Mouse (Mus musculus) forebrain, embryonic 11.5 days (tissue): Measurements from ENCODE around the gene Usf2. TPM values are rescaled to one million over a fixed set of nuclear protein-coding genes. Genes with fewer than 3 reads are reported as not detected.
"Not testable (repeated sequence)": the region's sequence is repeated elsewhere in the genome, so short reads cannot be mapped to it uniquely, and the experiment has no call there.

Source experiments
- ATAC-seq: fragments of 200-750 bp; cut with Nextera tagmentation; replicated peaks from 2 replicates; pipeline ENCODE4 v1.8.0; 2017; ENCODE audit warnings: moderate TSS enrichment; ENCODE audit not compliant: low FRiP score
- DNase-seq: peaks from one replicate; pipeline ENCODE4 v3.0.0-alpha.2; 2017; ENCODE audit warnings: low spot score
- H3K27ac ChIP-seq: fragments of 300-500 bp; sonication (generic); 2 replicates; pipeline ENCODE4 v1.5.1; 2014; ENCODE audit warnings: low read depth, low read length
- H3K27me3 ChIP-seq: fragments of 300-500 bp; sonication (generic); 2 replicates; pipeline ENCODE4 v1.6.1; 2014; ENCODE audit warnings: mild to moderate bottlenecking, low read length, mixed read lengths; ENCODE audit not compliant: control insufficient read depth, insufficient read depth
- H3K36me3 ChIP-seq: fragments of 300-500 bp; sonication (generic); 2 replicates; pipeline ENCODE4 v1.6.1; 2014; ENCODE audit warnings: mild to moderate bottlenecking, low read length, moderate library complexity, mixed read lengths; ENCODE audit not compliant: control insufficient read depth, insufficient read depth
- H3K4me1 ChIP-seq: fragments of 300-500 bp; sonication (generic); replicated peaks from 2 replicates; pipeline ENCODE4 v1.6.1; 2014; ENCODE audit warnings: low read length, mixed read lengths; ENCODE audit not compliant: control insufficient read depth, insufficient read depth
- H3K4me2 ChIP-seq: fragments of 300-500 bp; sonication (generic); 2 replicates; pipeline ENCODE4 v1.6.1; 2014; ENCODE audit warnings: low read depth, mild to moderate bottlenecking, low read length, moderate library complexity, mixed read lengths; ENCODE audit not compliant: severe bottlenecking
- H3K4me3 ChIP-seq: fragments of 300-500 bp; sonication (generic); 2 replicates; pipeline ENCODE4 v1.5.1; 2014; ENCODE audit warnings: low read depth, low read length
- H3K9ac ChIP-seq: fragments of 300-500 bp; sonication (generic); 2 replicates; pipeline ENCODE4 v1.6.1; 2014; ENCODE audit warnings: low read length
- H3K9me3 ChIP-seq: fragments of 300-500 bp; sonication (generic); 2 replicates; pipeline ENCODE4 v1.6.1; 2016; ENCODE audit warnings: low read length, mixed read lengths; ENCODE audit not compliant: control insufficient read depth
- WGBS: fragments of 180-500 bp; shearing (Covaris S2); extraction: QIAGEN DNeasy Blood & Tissue Kit; methylation state at CpG from one replicate; pipeline ENCODE4 v1.1.7; 2014; 5-methylcytosine and 5-hydroxymethylcytosine counted together
- polyA plus RNA-seq: library from polyadenylated mRNA; unstranded; fragments of >200 nt; fragmentation: Nextera tagmentation; extraction: Ambion mirVana; gene quantifications from 2 replicates; pipeline ENCODE4 v1.2.1, GENCODE M21; 2014

Gene Usf2
- polyA plus RNA-seq, 1 experiment from 2014 or later, result 29.3 TPM

DNA sequence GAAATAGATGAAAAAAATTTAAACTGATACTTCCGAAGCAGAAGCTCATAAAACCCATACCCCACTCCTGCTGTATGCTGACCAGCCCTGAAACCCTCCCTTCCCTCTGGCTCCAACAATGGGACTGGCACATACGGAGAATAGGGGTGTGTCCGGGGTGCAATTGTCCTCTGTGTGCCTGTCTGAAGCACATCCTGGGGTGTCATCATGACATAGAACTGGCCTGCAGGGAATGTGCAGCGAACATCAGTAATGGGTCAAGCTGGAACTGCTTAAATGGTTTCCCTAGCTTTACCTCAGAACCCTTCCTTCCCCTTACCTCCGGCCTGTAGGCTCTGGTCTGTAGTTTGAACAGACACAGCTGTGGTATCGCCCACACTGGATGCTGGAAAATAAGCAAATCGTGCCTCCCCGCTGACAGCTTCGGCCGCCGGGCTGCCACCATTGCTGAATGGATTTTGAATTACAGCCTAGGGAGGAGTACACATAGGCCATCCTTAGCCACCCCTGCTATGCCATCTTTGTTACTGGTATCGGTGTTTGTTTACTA is 1.6 kb downstream of the Usf2 start:
- no peaks in the 10 kb centered on the region for H3K27me3 ChIP-seq
- no peak overlapping the region for H3K27ac ChIP-seq
- 90% methylated on average over 12 of the region's 12 CpGs for WGBS
- H3K4me1 ChIP-seq, result peaks cover 10% of the 10 kb centered on the region
- ATAC-seq, result no peak
- H3K9me3 ChIP-seq, result no peaks in the 10 kb centered on the region
- no peak overlapping the region; the same call in 1 of the 2 replicates for H3K9ac ChIP-seq
- H3K4me3 ChIP-seq, result peak overlapping the region; percentile 95
- DNase-seq, result no peak
- peak overlapping the region; percentile 90 for H3K4me2 ChIP-seq
- H3K36me3 ChIP-seq, result peaks cover 10% of the 10 kb centered on the region

DNA sequence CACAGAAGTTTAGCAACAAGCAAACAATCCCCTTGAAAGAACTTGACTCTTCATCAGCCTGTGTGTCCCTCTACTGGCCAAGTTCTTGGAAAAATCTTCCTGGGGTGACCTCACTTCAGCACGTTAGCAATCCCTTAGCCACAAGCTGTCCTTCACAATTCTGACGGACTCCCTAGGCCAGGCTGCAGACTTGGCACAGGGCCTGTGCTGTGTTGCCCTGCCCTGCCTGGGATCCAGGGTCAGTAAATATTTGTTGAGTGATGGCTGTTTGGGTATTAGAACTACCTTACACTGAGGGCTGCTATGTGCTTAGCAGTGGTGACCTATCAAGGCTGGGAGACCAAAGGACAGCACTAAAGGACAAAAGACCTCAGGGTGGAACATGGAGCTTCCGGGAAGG is 2.6 kb downstream of the Usf2 start:
- Histone ChIP-seq H3K9me3 (no peaks in the 10 kb centered on the region), H3K27ac (no peak overlapping the region), H3K36me3 (peaks cover 10% of the 10 kb centered on the region), H3K27me3 (no peaks in the 10 kb centered on the region), H3K4me3 (no peak overlapping the region), H3K4me2 (no peak overlapping the region), H3K9ac (no peak overlapping the region), H3K4me1 (peaks cover 10% of the 10 kb centered on the region)
- DNase-seq, result no peak
- ATAC-seq, result no peak
- WGBS, result 92% methylated on average over 3 of the region's 3 CpGs

DNA sequence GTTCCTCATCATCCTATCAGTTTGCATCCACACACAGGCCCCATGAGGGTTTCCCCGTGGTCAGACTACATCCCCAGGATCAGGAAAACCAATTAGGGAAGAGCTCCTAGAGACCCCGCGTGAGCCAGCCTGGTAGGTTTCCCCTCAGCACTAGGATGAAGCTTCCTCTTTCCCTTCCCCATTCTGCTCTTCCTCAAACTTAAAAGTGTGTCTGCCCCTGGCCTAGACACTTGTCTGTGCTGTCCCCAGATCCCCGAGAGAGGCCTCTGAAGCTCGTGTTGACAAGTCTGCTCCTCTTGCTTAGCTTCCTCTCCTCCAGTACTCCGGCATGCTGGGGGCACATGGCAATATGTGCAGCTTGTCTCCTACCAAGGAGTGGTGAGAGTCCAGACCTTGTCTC is 3.1 kb downstream of the Usf2 start:
- peaks cover 10% of the 10 kb centered on the region for H3K36me3 ChIP-seq
- no peak for DNase-seq

DNA sequence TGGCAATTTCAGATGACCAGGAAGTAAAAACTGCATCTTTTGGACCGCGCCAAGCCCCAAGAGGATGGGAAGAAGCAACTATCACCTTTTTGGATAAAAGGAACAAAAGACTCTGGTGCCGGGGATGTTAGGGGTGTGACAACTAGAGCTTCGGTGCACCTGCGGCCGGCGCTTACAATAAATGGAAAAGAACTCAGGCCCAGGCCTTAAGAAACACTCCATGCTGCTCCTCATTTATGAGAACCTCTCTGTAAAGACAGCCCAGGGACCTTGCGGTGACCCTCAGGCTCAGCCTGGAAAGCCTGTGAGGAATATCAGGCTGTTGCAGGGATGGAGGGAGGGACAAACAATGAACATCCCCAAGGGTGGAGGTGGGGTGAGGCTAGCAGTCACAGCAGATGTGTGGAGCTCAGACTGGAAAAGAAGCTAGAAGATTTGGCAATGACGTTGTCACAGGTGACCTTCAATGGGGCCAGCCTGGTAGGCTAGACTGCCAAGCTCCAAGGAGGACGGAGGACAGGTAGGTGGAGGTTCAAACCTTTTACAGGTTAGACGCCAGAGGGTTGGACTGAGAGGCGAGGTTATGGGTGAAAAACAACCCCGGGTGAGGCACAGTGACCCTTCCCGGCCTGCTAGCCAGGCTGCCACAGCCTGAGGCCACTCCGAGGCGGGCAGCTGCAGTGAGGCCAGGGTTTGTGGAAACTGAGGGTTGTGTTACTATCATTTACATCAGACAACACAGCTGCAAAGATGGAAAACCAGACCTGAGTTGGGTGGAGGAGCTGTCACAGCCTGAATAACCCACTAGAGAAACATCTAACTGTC is 4.0 kb downstream of the Usf2 start:
- ATAC-seq (no peak), DNase-seq (no peak)
- Histone ChIP-seq H3K4me1 (peaks cover 7% of the 10 kb centered on the region; the same call in 1 of the 2 replicates), H3K9me3 (no peaks in the 10 kb centered on the region), H3K9ac (no peak overlapping the region), H3K27me3 (no peaks in the 10 kb centered on the region), H3K27ac (no peak overlapping the region), H3K36me3 (peaks cover 10% of the 10 kb centered on the region), H3K4me3 (no peak overlapping the region), H3K4me2 (no peak overlapping the region)
- WGBS, result 91% methylated on average over 16 of the region's 16 CpGs

More for the DNA sequence above, 3.1 kb downstream of the Usf2 start:
- Histone ChIP-seq H3K4me2 (no peak overlapping the region), H3K4me3 (no peak overlapping the region), H3K9ac (no peak overlapping the region), H3K9me3 (no peaks in the 10 kb centered on the region), H3K4me1 (peaks cover 10% of the 10 kb centered on the region), H3K27me3 (no peaks in the 10 kb centered on the region), H3K27ac (no peak overlapping the region)
- no peak for ATAC-seq
- 88% methylated on average over 6 of the region's 6 CpGs for WGBS

DNA sequence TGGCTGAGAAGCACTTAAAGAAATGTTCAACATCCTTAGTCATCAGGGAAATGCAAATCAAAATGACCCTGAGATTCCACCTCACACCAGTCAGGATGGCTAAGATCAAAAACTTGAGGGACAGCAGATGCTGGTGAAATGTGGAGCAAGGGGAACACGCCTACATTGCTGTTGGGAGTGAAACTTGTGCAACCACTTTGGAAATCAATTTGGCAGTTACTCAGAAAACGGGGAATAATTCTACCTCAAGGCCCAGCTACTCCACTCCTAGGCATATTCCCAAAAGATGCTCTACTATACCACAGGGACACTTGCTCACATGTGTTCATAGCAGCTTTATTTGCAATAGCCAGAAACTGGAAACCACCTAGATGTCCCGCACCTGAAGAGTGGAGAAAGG is 6.7 kb downstream of the Usf2 start:
- H3K9me3 ChIP-seq, H3K9ac ChIP-seq, DNase-seq, ATAC-seq, H3K27me3 ChIP-seq, H3K4me1 ChIP-seq, H3K4me2 ChIP-seq, H3K27ac ChIP-seq, H3K4me3 ChIP-seq: not testable (repeated sequence)
- peaks cover 10% of the 10 kb centered on the region for H3K36me3 ChIP-seq
- WGBS, result 88% methylated on average over 3 of the region's 3 CpGs

DNA sequence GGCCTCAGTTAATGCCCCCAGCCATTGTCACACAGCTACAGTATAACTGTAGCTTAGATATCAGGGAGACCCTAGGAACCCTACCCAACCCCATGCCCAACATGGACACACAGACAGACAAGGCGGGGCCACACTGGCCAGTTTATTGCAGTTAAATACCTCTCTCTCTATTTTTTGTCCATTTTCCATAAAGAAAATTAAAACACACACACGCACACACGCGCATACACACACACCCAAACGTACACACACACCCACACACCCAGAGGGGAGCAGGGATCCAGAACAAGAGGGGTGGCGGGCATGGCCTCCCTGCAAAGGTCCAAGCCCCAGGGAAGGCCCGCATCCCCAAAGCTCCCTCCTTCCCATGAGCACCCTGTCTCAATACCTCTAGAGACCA is 10.7 kb downstream of the Usf2 start:
- ATAC-seq, result no peak
- H3K27ac ChIP-seq, result no peak overlapping the region
- no peak for DNase-seq
- H3K27me3 ChIP-seq, result no peaks in the 10 kb centered on the region
- no peaks in the 10 kb centered on the region for H3K9me3 ChIP-seq
- H3K36me3 ChIP-seq, result no peaks in the 10 kb centered on the region; the same call in 1 of the 2 replicates
- no peaks in the 10 kb centered on the region for H3K4me1 ChIP-seq
- no peak overlapping the region for H3K4me2 ChIP-seq
- H3K4me3 ChIP-seq, result no peak overlapping the region
- H3K9ac ChIP-seq, result no peak overlapping the region
- 92% methylated on average over 7 of the region's 7 CpGs for WGBS

DNA sequence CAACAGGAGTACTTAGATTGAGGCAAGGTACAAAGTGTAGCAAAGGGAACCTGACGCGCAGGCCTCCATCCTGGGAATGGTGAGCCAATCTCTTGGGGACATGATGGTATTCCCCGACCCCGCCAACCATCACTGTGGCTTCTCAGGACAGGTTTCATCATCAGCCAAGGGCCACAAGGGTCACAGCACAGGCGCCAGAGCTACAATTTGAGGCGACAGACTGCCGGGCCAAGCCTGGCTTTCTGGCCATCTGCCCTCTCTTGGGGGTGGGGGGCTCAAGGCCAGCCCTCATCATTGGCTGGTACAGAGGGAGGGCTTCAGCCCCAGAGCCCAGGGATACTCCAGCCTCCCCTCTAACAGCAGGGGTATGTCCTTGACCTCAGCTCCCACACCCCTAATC is 11.1 kb downstream of the Usf2 start:
- 89% methylated on average over 7 of the region's 7 CpGs for WGBS
- not testable (repeated sequence) for H3K36me3 ChIP-seq, H3K27me3 ChIP-seq, DNase-seq, ATAC-seq, H3K4me1 ChIP-seq, H3K9me3 ChIP-seq, H3K27ac ChIP-seq, H3K4me2 ChIP-seq, H3K9ac ChIP-seq, H3K4me3 ChIP-seq

DNA sequence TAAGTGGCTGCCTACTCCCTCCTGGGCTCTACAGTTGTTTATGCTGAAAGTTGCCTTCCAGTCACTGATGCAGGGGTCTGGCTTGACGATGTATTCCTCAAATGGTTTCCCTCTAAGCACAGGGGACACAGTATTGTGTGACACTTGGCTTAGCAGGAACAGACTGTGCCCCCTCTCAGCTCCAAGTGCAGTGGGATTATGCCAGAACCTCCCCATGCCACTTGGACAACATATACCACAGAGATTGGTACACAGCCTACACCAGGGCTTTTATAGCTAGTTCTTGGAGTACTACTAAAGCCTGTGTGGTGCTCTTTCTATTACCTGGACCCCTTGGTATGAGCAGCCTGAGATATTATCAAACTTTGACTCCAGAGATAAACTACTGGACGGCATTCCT is 11.9 kb downstream of the Usf2 start:
- 72% methylated on average over 2 of the region's 2 CpGs for WGBS

More for the DNA sequence above, 11.9 kb downstream of the Usf2 start:
- not testable (repeated sequence) for H3K36me3 ChIP-seq, H3K9me3 ChIP-seq, DNase-seq, H3K4me1 ChIP-seq, H3K27me3 ChIP-seq, H3K4me3 ChIP-seq, H3K27ac ChIP-seq, H3K9ac ChIP-seq, ATAC-seq, H3K4me2 ChIP-seq
